Comparison of ENCODE assay signal across 17 mouse cellular contexts in genomic region chr1:149919301-149919700, GRCm38 (mm10). TPM values are rescaled to one million over a fixed set of nuclear protein-coding genes. Genes with fewer than 3 reads are reported as not detected.
DNase-seq lines count a peak whose midpoint lies in the region; ATAC-seq and TF ChIP-seq lines count a peak whose summit lies in the region.
"Had no signal": no experiment of that assay in that cellular context is flagged by ENCODE, and none has a peak within 500 bp of the region (broad histone marks: within the 10 kb centered on the region; RNA-seq: fewer than 3 reads in every experiment).

No protein-coding gene starts in this region.

- 65% methylated on average over 7 of the region's 7 CpGs for WGBS in heart, embryonic 10.5 days
- WGBS in heart, embryonic 11.5 days (ENCODE audit: insufficient replicate concordance): 70% methylated on average over 7 of the region's 7 CpGs
- WGBS in stomach, postnatal 0 days: 77% methylated on average over 7 of the region's 7 CpGs

- no peak overlapping the region for H3K4me2 ChIP-seq in heart, embryonic 11.5 days
- no peak overlapping the region for H3K4me2 ChIP-seq in stomach, postnatal 0 days (replicated peaks; ENCODE audit: low read depth)
- H3K4me2 ChIP-seq: forebrain, embryonic 13.5 days; hindbrain, embryonic 13.5 days had no signal

- H3K27ac ChIP-seq in heart, embryonic 10.5 days: no peak overlapping the region
- no peak overlapping the region for H3K27ac ChIP-seq in heart, embryonic 11.5 days (ENCODE audit: low read depth, low read length)
- H3K27ac ChIP-seq in stomach, postnatal 0 days (replicated peaks): no peak overlapping the region
- H3K27ac ChIP-seq: embryonic facial prominence, embryonic 10.5 days; forebrain, embryonic 13.5 days; heart, adult 2 months; hindbrain, embryonic 13.5 days; hindbrain, postnatal 0 days had no signal

- no peak for TF ChIP-seq CTCF in stomach, postnatal 0 days (IDR thresholded peaks at IDR 0.05; ENCODE audit: low read depth)

- H3K9me3 ChIP-seq in heart, embryonic 10.5 days: no peaks in the 10 kb centered on the region
- H3K9me3 ChIP-seq in heart, embryonic 11.5 days (replicated peaks; ENCODE audit: control insufficient read depth, low read length): no peaks in the 10 kb centered on the region
- H3K9me3 ChIP-seq in stomach, postnatal 0 days (ENCODE audit: control insufficient read depth, low read length): no peaks in the 10 kb centered on the region
- H3K9me3 ChIP-seq: embryonic facial prominence, embryonic 10.5 days; forebrain, embryonic 13.5 days; hindbrain, embryonic 13.5 days had no signal

- H3K4me1 ChIP-seq in heart, embryonic 10.5 days: no peaks in the 10 kb centered on the region
- no peaks in the 10 kb centered on the region for H3K4me1 ChIP-seq in heart, embryonic 11.5 days (ENCODE audit: control insufficient read depth, insufficient read depth, low read length)
- no peaks in the 10 kb centered on the region for H3K4me1 ChIP-seq in stomach, postnatal 0 days (replicated peaks; ENCODE audit: control insufficient read depth, insufficient read depth)
- H3K4me1 ChIP-seq: forebrain, embryonic 13.5 days; hindbrain, embryonic 13.5 days had no signal

- peak; percentile 89 for DNase-seq in heart, adult 11 months
- no peak for DNase-seq in heart, embryonic 10.5 days (ENCODE audit: low spot score)
- DNase-seq in heart, postnatal 25 days (ENCODE audit: low spot score): peak; percentile 13
- DNase-seq in stomach, postnatal 0 days (ENCODE audit: low spot score): no peak
- DNase-seq in spleen, postnatal 14 days (ENCODE audit: low spot score in 2 of 2): no peak
- DNase-seq: adrenal gland, adult 2 months; adrenal gland, postnatal 25 days; cerebellum, postnatal 10 days; forebrain, postnatal 0 days; gastrocnemius, postnatal 36 days; kidney, adult 11 months had no signal

- intact Hi-C loops in heart, postnatal 25 days (cut with DNase I): no loop called here

- H3K9ac ChIP-seq in heart, embryonic 11.5 days (ENCODE audit: low read depth, low read length): no peak overlapping the region
- H3K9ac ChIP-seq in stomach, postnatal 0 days (ENCODE audit: low read length): no peak overlapping the region
- H3K9ac ChIP-seq: forebrain, embryonic 13.5 days; forebrain, postnatal 0 days; hindbrain, embryonic 13.5 days had no signal

- ATAC-seq in heart, embryonic 11.5 days (replicated peaks; ENCODE audit: insufficient number of reproducible peaks, low FRiP score, low TSS enrichment): no peak
- ATAC-seq in stomach, postnatal 0 days (ENCODE audit: low FRiP score, low TSS enrichment): peak; percentile 62; the same call in 1 of the 2 replicates
- ATAC-seq: forebrain, embryonic 13.5 days; forebrain, postnatal 0 days; hindbrain, postnatal 0 days had no signal

- H3K4me3 ChIP-seq in heart, embryonic 10.5 days: no peak overlapping the region
- no peak overlapping the region for H3K4me3 ChIP-seq in heart, embryonic 11.5 days (ENCODE audit: low read depth, low read length)
- no peak overlapping the region for H3K4me3 ChIP-seq in stomach, postnatal 0 days (ENCODE audit: low read depth, low read length)
- H3K4me3 ChIP-seq: embryonic facial prominence, embryonic 10.5 days; forebrain, embryonic 13.5 days; heart, adult 2 months; hindbrain, embryonic 13.5 days had no signal

- TF ChIP-seq EP300 in stomach, postnatal 0 days (optimal IDR thresholded peaks at IDR 0.05): no peak

- no peaks in the 10 kb centered on the region for H3K27me3 ChIP-seq in heart, embryonic 10.5 days (ENCODE audit: insufficient read depth, poor library complexity, severe bottlenecking)
- no peaks in the 10 kb centered on the region for H3K27me3 ChIP-seq in heart, embryonic 11.5 days (ENCODE audit: control insufficient read depth, insufficient read depth, low read length)
- H3K27me3 ChIP-seq in stomach, postnatal 0 days (ENCODE audit: control insufficient read depth, insufficient read depth, low read length): no peaks in the 10 kb centered on the region
- H3K27me3 ChIP-seq: forebrain, embryonic 13.5 days; hindbrain, embryonic 13.5 days had no signal

- H3K36me3 ChIP-seq in heart, embryonic 10.5 days: no peaks in the 10 kb centered on the region
- H3K36me3 ChIP-seq in heart, embryonic 11.5 days (ENCODE audit: control insufficient read depth, insufficient read depth, low read length): no peaks in the 10 kb centered on the region
- no peaks in the 10 kb centered on the region for H3K36me3 ChIP-seq in stomach, postnatal 0 days (ENCODE audit: control insufficient read depth, insufficient read depth, low read length)
- H3K36me3 ChIP-seq: embryonic facial prominence, embryonic 10.5 days; hindbrain, embryonic 13.5 days had no signal

RNA-seq across cellular contexts. Expression of gene Pla2g4a, which starts 41.8 kb away (rescaled TPM):
- polyA plus RNA-seq in heart, embryonic 10.5 days (2016; fragmentation: Nextera tagmentation; extraction: Ambion mirVana): 6.3 and 13.7 TPM in 2 replicates
- 1 to 10 TPM; 3.9 to 4.0 TPM for total RNA-seq in heart, postnatal 25 days (2021)
- polyA plus RNA-seq in heart, embryonic 11.5 days (2014; fragmentation: Nextera tagmentation; extraction: Ambion mirVana): 7.1 and 8.3 TPM in 2 replicates
- polyA plus RNA-seq in stomach, postnatal 0 days (2015; fragmentation: Nextera tagmentation; extraction: Ambion mirVana): 31.4 and 31.6 TPM in 2 replicates

Comparison
In these comparisons a context has a peak if more than half of its experiments do, and no peak if none do; other contexts are left out.
1. DNase-seq: peak in heart, adult 11 months (single experiment) and heart, postnatal 25 days (single experiment); none in heart, embryonic 10.5 days (single experiment), stomach, postnatal 0 days (single experiment) and spleen, postnatal 14 days (0 of 2).